Mouse (Mus musculus) cerebellum, adult 2 months (tissue): ENCODE data around the gene 9430097D07Rik.

Experiments
- CTCF ChIP-seq: fragments of 200-500 bp; IDR thresholded peaks from 2 replicates; pipeline ENCODE4 v1.5.1; 2011; ENCODE audit warnings: low read depth, mild to moderate bottlenecking, control low read depth, low read length, moderate library complexity, borderline replicate concordance; ENCODE audit not compliant: insufficient read depth
- POLR2A ChIP-seq: fragments of 200-500 bp; IDR thresholded peaks from 2 replicates; pipeline ENCODE4 v1.6.1; 2011; ENCODE audit warnings: low read length, control low read depth, borderline replicate concordance; ENCODE audit not compliant: insufficient read depth

- no peak for TF ChIP-seq CTCF
- peak; percentile 95; the same call in 1 of the 2 replicates for TF ChIP-seq POLR2A
These were observed 4.6 kb downstream of the 9430097D07Rik start, which contains the start of gene Dpm2 for GRCm38 (mm10) chr2:32570698-32571494.
